Mouse (Mus musculus) heart, embryonic 13.5 days (tissue): ENCODE measurements at regions not wholly inside any gene's neighbourhood (a gene's known extent, or its start where the extent isn't known, plus 50 kb on each side); places are given as distances from the start of the nearest gene placed in this dataset.

Experiments used
- ATAC-seq: fragments of 200-750 bp; cut with Nextera tagmentation; 2 replicates; pipeline ENCODE4 v1.8.0; 2017; ENCODE audit warnings: moderate TSS enrichment; ENCODE audit not compliant: insufficient number of reproducible peaks, low FRiP score, low TSS enrichment; ENCODE audit errors: extremely low read depth
- H3K27ac ChIP-seq: fragments of 300-500 bp; sonication (generic); replicated peaks from 2 replicates; pipeline ENCODE4 v1.5.1; 2015; ENCODE audit warnings: moderate library complexity, mild to moderate bottlenecking, inconsistent platforms
- H3K27me3 ChIP-seq: fragments of 300-500 bp; sonication (generic); replicated peaks from 2 replicates; pipeline ENCODE4 v1.6.1; 2015; ENCODE audit warnings: mild to moderate bottlenecking, inconsistent platforms
- H3K36me3 ChIP-seq: fragments of 300-500 bp; sonication (generic); 2 replicates; pipeline ENCODE4 v1.6.1; 2015; ENCODE audit warnings: mild to moderate bottlenecking, inconsistent platforms
- H3K4me1 ChIP-seq: fragments of 300-500 bp; sonication (generic); 2 replicates; pipeline ENCODE4 v1.6.1; 2015; ENCODE audit warnings: inconsistent platforms
- H3K4me2 ChIP-seq: fragments of 300-500 bp; sonication (generic); 2 replicates; pipeline ENCODE4 v1.6.1; 2015; ENCODE audit warnings: inconsistent platforms, mild to moderate bottlenecking, moderate library complexity
- H3K4me3 ChIP-seq: fragments of 300-500 bp; sonication (generic); 2 replicates; pipeline ENCODE4 v1.5.1; 2015; ENCODE audit warnings: moderate library complexity, mild to moderate bottlenecking, inconsistent platforms
- H3K9ac ChIP-seq: fragments of 300-500 bp; sonication (generic); 2 replicates; pipeline ENCODE4 v1.6.1; 2015; ENCODE audit warnings: inconsistent platforms, mild to moderate bottlenecking, moderate library complexity
- H3K9me3 ChIP-seq: fragments of 300-500 bp; sonication (generic); 2 replicates; pipeline ENCODE4 v1.6.1; 2016; ENCODE audit warnings: inconsistent platforms
- WGBS: fragments of 180-500 bp; shearing (Covaris S2); methylation state at CpG from one replicate; pipeline ENCODE4 v1.1.7; 2015; ENCODE audit warnings: mixed read lengths; 5-methylcytosine and 5-hydroxymethylcytosine counted together

DNA sequence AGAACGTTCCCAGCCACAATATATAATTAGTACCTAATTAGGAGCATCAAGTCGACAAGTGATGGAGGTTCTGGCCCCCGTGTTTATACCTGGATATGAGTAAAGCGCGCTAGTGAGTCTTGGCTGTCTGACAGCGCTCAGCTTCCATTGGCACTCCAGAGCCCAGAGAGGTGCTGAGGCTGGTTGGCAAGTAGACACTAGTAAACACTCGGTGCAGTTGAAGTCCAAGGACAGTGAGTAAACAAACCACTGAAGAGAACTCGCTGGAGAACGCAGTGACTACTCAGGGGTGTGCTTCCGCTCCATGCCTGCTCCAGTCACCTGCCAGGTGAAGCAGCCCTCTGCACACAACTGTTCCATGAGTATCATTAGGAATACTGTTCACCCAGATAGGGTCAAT, 111.5 kb downstream of the Rpl36a-ps1 start:
- H3K4me3 ChIP-seq: no peak overlapping the region
- H3K36me3 ChIP-seq: no peaks in the 10 kb centered on the region
- WGBS: 83% methylated on average over 10 of the region's 10 CpGs
- ATAC-seq: no peak
- H3K27me3 ChIP-seq: no peaks in the 10 kb centered on the region
- H3K4me1 ChIP-seq: no peaks in the 10 kb centered on the region
- H3K4me2 ChIP-seq: no peak overlapping the region
- H3K9me3 ChIP-seq: no peaks in the 10 kb centered on the region
- H3K9ac ChIP-seq: no peak overlapping the region
- H3K27ac ChIP-seq: no peak overlapping the region

DNA sequence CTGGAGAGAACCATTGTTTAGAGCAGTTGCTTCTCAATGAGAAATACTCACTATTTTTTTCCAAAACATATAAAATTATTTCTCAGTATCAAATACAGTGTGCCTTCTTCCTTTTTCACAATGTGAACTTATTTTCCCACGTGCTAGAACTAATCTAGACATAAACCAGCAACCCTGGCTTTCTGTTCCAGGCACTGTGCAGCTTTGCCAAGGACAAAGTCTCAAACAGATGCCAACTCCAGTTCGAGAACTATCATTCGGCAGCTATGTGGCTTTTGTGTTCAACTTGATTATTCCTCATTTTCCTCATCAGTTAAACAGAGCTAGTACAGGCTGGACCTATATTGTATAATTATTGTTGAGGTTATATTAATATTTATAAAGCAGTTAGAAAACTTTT, 116.2 kb downstream of the Rpl36a-ps1 start:
- no peak overlapping the region for H3K4me2 ChIP-seq
- no peaks in the 10 kb centered on the region for H3K9me3 ChIP-seq
- no peak overlapping the region for H3K9ac ChIP-seq
- H3K4me3 ChIP-seq: no peak overlapping the region
- WGBS: 65% methylated on average over 3 of the region's 3 CpGs
- H3K27me3 ChIP-seq: no peaks in the 10 kb centered on the region
- no peak for ATAC-seq
- H3K27ac ChIP-seq: no peak overlapping the region
- no peaks in the 10 kb centered on the region for H3K4me1 ChIP-seq
- no peaks in the 10 kb centered on the region for H3K36me3 ChIP-seq

DNA sequence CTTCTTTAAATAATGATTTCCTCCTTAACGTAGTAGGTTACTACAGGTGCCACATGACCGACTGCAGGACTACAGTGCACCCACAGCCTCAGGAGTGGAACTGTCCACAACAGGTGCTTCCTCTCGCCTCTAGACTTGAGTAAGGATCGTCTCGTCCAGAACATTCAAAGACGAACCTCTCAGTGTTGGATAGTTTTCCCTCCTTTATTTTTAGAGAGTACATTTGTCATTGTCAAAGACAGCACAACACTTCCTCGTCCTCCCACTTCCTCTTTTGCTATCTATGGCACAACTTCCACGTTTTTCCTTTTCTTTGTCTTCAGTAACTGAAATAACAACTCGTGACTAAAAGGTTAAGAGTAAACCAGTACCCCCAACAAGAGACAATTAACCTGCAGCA, 120.7 kb downstream of the Rpl36a-ps1 start:
- ATAC-seq: no peak
- H3K27ac ChIP-seq: no peak overlapping the region
- H3K4me2 ChIP-seq: no peak overlapping the region
- no peaks in the 10 kb centered on the region for H3K9me3 ChIP-seq
- H3K9ac ChIP-seq: no peak overlapping the region
- H3K4me3 ChIP-seq: no peak overlapping the region
- H3K36me3 ChIP-seq: no peaks in the 10 kb centered on the region
- no peaks in the 10 kb centered on the region; the same call in 1 of the 2 replicates for H3K4me1 ChIP-seq
- no peaks in the 10 kb centered on the region for H3K27me3 ChIP-seq
- 53% methylated on average over 9 of the region's 9 CpGs for WGBS

DNA sequence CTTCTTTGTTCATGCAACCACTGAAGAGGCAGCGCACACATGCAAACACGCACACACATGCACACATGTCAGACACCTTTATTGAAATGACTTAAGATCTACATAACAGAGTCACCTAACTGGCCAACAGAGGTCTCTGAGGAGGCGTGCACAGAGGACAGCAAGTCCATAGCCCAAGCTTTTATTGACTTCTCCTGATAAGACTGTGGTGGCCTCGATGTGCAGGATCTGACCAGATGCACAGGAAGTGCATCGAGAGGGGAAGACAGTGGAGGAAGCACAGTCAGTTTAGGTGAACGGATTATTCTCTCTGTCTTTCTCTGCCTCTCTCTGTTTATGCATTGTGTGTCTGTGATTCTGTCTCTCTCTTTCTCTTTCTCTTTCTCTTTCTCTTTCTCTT, 124.2 kb downstream of the Rpl36a-ps1 start:
- Histone ChIP-seq H3K4me3 (no peak overlapping the region), H3K9me3 (no peaks in the 10 kb centered on the region), H3K27me3 (no peaks in the 10 kb centered on the region), H3K4me1 (no peaks in the 10 kb centered on the region; the same call in 1 of the 2 replicates), H3K9ac (no peak overlapping the region), H3K4me2 (no peak overlapping the region), H3K27ac (no peak overlapping the region), H3K36me3 (no peaks in the 10 kb centered on the region)
- WGBS: 59% methylated on average over 6 of the region's 6 CpGs
- no peak for ATAC-seq

DNA sequence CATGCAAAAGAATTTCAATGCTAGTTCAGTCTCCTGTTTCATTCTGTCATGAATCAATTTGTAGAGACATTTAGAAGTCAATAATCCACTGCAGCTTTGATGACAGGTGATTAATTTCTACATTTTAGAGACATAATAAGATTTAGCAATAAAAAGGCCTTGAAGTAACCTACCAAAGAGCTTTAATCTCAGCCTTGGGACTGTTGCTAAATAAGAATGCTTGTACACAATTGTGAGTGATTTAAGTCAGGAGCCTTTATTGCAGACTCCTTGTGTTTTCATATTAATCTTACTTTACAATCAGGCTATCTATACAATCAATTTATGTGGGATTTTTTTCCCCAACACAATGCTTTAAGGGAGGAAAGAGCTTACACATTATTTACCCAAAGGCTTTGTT, 127.2 kb downstream of the Rpl36a-ps1 start:
- Histone ChIP-seq H3K9ac (no peak overlapping the region), H3K9me3 (no peaks in the 10 kb centered on the region), H3K4me3 (no peak overlapping the region), H3K27me3 (no peaks in the 10 kb centered on the region), H3K4me1 (no peaks in the 10 kb centered on the region; the same call in 1 of the 2 replicates), H3K36me3 (no peaks in the 10 kb centered on the region), H3K27ac (no peak overlapping the region), H3K4me2 (no peak overlapping the region)
- no peak for ATAC-seq

DNA sequence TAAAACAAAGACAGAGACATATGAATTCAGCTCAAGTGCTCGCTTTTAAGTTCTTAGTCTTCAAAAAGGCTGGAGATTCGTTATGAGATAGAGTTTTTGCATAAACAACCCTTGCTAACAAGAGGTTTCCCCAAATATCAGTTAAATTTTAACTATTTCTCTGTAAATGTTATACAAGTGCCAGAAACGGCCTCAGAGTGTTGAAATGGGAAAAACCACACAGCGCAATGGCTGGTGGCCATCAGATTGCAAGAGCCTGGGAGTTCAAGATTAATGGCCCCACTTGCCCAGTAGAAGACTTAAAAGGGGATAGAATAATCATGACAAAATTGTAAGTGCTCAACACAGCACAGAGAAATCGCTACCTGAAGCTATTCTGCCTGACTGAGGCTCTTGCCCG, 130.1 kb downstream of the Rpl36a-ps1 start:
- H3K4me2 ChIP-seq: no peak overlapping the region
- no peaks in the 10 kb centered on the region for H3K27me3 ChIP-seq
- H3K36me3 ChIP-seq: no peaks in the 10 kb centered on the region
- H3K4me3 ChIP-seq: no peak overlapping the region
- ATAC-seq: no peak
- H3K27ac ChIP-seq: no peak overlapping the region
- no peak overlapping the region for H3K9ac ChIP-seq
- H3K9me3 ChIP-seq: no peaks in the 10 kb centered on the region
- no peaks in the 10 kb centered on the region for H3K4me1 ChIP-seq
- WGBS: 72% methylated on average over 6 of the region's 6 CpGs

DNA sequence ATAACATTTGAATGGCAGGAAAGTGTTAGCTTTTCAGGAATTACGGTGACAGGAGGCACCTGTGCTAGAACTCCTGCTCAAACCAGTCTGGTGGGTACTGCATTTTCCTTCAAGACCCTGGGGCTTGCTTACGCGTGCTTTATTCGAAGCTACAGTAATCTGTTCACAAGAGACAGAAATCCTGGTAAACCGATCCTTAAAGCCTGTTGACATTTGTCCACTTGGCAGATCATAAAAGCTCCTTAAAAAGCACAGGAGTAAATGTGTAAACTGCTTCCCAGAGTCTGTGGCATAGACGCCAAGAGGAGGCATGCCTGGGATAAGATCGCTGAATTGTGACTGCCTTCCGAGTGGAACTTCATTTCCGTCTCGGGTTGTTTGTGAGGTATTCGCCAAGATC, 130.5 kb downstream of the Rpl36a-ps1 start:
- Histone ChIP-seq H3K9ac (no peak overlapping the region), H3K4me3 (no peak overlapping the region), H3K9me3 (no peaks in the 10 kb centered on the region), H3K4me2 (no peak overlapping the region), H3K27me3 (no peaks in the 10 kb centered on the region), H3K27ac (no peak overlapping the region), H3K36me3 (no peaks in the 10 kb centered on the region), H3K4me1 (no peaks in the 10 kb centered on the region)
- ATAC-seq: no peak
- 74% methylated on average over 11 of the region's 11 CpGs for WGBS

DNA sequence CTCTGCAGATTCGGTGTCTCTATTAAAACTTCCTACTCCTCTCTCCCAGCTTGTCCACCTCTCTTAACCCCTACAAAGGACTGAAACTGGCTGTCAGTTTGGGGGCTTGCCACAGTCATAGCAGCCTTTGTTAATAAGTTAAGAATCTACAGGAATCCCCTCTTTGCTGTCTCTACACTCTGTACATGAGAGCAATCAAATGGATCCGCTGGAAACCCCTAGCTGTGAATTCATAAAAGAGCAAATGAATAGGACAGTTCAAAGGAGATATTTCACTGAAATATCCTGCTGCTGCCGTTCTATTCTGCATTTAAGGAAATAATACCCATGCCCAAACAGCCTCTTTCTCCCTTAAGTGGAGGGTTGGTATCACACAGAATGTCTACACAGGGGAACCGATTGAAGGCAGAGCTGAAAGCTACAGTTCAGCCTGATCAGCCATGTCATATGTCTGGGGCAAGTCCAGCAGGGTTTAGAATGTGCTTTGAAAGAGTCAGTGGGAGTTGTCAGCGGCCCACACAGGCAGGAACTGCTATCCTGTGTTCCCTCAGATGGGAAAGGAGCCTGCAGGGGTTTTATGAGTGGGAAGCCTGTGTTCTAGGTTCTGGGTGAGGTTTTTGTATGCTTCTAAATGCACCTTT, 131.9 kb downstream of the Rpl36a-ps1 start:
- Histone ChIP-seq H3K4me1 (no peaks in the 10 kb centered on the region), H3K4me3 (no peak overlapping the region), H3K27me3 (no peaks in the 10 kb centered on the region), H3K36me3 (no peaks in the 10 kb centered on the region), H3K27ac (no peak overlapping the region), H3K9me3 (no peaks in the 10 kb centered on the region), H3K4me2 (no peak overlapping the region), H3K9ac (no peak overlapping the region)
- WGBS: 63% methylated on average over 5 of the region's 5 CpGs
- no peak for ATAC-seq

DNA sequence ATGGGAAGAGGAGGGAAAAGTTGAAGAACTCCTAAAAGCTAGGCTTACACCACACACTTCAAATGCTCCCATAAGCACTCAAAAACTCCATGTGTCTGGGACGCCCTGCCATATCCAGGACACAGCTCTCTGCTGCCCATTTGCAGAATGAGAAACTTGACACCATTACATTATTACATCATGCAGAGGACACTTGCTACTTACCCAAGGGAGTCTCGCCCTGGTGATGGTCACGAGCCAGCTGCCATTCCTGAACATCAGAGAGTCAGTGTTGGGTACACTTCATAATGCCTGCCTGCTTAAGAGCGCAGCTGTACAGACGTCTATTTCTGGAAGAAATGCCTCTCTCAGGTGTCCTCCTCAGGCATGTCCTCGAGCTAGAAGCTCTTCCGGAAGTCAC, 135.3 kb downstream of the Rpl36a-ps1 start:
- ATAC-seq: no peak
- Histone ChIP-seq H3K9ac (no peak overlapping the region), H3K4me2 (no peak overlapping the region), H3K36me3 (no peaks in the 10 kb centered on the region), H3K27ac (no peak overlapping the region), H3K4me3 (no peak overlapping the region), H3K9me3 (no peaks in the 10 kb centered on the region), H3K27me3 (no peaks in the 10 kb centered on the region), H3K4me1 (no peaks in the 10 kb centered on the region)
- WGBS: 62% methylated on average over 7 of the region's 7 CpGs

DNA sequence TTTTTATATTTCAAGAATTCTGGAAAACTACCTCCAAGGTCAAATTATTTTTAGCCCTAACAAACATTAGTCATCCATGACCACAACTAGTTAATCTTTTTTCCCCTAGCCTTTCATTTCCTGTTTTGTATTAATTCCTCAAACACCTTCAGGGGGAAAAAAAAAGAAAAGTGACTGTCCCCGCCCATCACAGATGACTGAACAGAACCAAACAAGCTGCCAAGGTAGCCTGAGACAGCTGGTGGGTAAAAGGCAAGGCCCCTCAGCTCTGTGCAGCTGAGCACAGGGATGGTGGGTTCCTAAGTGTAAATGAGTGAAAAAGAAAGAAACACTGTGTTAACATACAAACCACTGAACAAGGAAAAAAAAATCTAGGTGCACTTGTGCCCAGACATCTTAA, 145.6 kb downstream of the Rpl36a-ps1 start:
- H3K9me3 ChIP-seq: no peaks in the 10 kb centered on the region
- H3K9ac ChIP-seq: no peak overlapping the region
- WGBS: 71% methylated on average over 1 of the region's 1 CpGs
- H3K4me1 ChIP-seq: no peaks in the 10 kb centered on the region
- H3K4me2 ChIP-seq: no peak overlapping the region
- no peak for ATAC-seq
- H3K36me3 ChIP-seq: no peaks in the 10 kb centered on the region
- no peak overlapping the region for H3K4me3 ChIP-seq
- H3K27ac ChIP-seq: no peak overlapping the region
- no peaks in the 10 kb centered on the region for H3K27me3 ChIP-seq

DNA sequence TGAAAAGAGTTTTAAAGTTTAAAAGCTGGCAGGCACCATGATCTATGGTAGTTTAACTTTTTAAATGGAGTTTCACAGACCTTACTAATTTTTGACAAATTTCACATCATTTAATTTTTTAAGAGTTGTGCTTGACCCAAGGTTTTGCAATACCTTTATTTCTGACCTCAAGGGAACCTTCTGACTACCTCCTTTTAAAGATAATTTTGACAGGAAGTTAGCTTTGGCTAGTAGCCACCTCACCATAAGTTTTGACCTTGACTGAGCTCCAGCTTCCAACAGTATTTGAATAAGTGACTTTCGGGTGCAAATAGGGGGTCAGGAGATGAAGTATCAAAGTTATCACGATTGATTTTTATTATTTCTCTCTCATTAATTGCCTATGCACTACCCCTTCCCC, 149.9 kb downstream of the Rpl36a-ps1 start:
- no peak overlapping the region for H3K4me2 ChIP-seq
- ATAC-seq: no peak
- H3K4me3 ChIP-seq: no peak overlapping the region
- no peaks in the 10 kb centered on the region for H3K27me3 ChIP-seq
- WGBS: 63% methylated on average over 2 of the region's 2 CpGs
- no peaks in the 10 kb centered on the region for H3K36me3 ChIP-seq
- no peaks in the 10 kb centered on the region for H3K4me1 ChIP-seq
- no peaks in the 10 kb centered on the region for H3K9me3 ChIP-seq
- H3K27ac ChIP-seq: no peak overlapping the region
- H3K9ac ChIP-seq: no peak overlapping the region

DNA sequence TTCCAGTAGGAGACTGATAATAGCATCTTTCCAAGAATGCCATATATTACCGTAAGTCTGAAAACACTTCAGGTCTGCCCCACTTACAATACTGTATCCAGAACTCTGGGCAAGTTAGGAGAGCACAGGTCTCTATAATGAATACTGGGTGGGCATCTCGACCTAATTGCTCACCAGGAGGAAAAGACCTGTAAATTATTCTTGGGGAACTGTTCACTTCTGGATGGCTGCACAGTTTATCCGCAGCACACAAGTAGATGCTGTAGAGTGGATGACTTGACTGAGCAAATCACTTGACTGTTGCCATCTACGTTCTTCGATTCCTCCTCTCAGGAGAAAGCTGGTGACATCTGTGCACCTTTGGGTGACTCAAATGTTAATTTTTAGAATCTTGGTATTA, 159.8 kb downstream of the Rpl36a-ps1 start:
- no peaks in the 10 kb centered on the region for H3K9me3 ChIP-seq
- no peak overlapping the region for H3K4me2 ChIP-seq
- no peak overlapping the region for H3K27ac ChIP-seq
- no peaks in the 10 kb centered on the region for H3K27me3 ChIP-seq
- ATAC-seq: no peak
- no peaks in the 10 kb centered on the region for H3K36me3 ChIP-seq
- WGBS: 79% methylated on average over 5 of the region's 5 CpGs
- H3K4me3 ChIP-seq: no peak overlapping the region
- H3K4me1 ChIP-seq: no peaks in the 10 kb centered on the region
- no peak overlapping the region for H3K9ac ChIP-seq
